Mouse (Mus musculus) activated CD4-positive, CD25-positive, alpha-beta regulatory T cell, adult 4 months (primary cell): ENCODE results near the gene Adamtsl3. TPM values are rescaled to one million over a fixed set of nuclear protein-coding genes. Genes with fewer than 3 reads are reported as not detected.
"Not testable (repeated sequence)": the region's sequence is repeated elsewhere in the genome, so short reads cannot be mapped to it uniquely, and the experiment has no call there.

Experiments used
- ATAC-seq: one replicate; pipeline ENCODE4 v1.8.0; 2017
- polyA plus RNA-seq, 2 experiments: library from polyadenylated mRNA; unstranded; fragments of 100-300 nt; shearing (Covaris generic); gene quantifications; one replicate each; pipeline ENCODE4 v1.2.1; 2017

The Adamtsl3 gene
- polyA plus RNA-seq, 2 experiments from 2014 or later, result 0.34 TPM; not detected in 1

DNA sequence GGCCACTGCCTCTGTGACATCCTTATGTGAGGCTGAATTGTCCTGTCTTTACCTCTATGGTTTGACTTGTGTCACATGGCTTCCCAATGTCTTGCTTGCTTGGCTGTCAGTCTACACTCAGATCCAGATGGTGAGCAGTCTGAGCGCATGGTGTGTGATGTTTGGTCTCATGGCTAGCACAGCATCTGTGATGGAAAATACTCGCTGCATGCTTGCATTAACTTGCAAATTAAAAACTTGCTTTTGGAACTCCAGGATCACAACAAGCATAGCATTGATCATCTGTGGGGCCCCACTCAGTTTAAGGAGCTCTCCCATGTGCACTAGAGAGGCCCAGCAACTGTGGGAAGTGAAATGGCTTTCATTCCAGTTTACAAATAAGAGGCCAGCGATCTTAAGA lies 29.1 kb downstream of the Adamtsl3 start:
- no peak for ATAC-seq

DNA sequence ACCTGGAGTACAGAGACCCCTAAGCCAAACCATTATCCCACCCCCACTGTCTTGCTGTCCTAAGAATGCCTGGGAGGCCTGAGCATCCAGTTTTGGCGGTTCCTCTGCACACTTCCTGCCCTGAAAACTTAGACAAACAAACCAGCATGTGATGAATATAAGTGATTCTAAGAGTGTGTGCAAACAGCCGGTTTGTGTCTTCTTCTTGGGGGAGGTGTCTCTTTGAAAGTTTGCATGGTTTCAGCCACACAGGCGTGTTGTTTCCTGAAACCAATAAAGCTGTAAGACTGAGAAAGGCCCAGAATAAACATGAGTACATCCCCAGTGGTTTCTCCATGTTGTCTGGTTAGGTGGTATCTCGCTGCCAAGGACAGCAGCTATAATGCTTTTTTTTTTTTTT lies 30.6 kb downstream of the Adamtsl3 start:
- ATAC-seq, result no peak

DNA sequence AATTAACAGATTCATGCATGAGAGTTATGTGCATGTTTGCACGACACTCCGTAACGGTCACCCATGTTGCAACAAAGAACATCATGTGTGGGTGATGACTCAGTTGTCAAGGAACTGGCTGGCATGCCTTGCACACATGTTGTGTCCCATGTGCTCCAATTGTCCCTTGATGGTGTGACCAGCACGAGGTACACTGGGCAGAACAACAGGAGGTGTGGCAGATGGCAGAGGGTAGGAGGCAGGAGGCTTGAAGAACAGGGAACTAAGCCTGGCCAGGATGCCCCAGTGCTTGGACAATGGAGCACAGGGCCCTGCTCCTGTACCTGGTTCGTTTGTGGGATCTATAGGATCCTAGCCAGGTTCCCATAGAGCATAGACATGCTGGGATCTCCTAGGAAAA lies 31.0 kb downstream of the Adamtsl3 start:
- ATAC-seq, result no peak

DNA sequence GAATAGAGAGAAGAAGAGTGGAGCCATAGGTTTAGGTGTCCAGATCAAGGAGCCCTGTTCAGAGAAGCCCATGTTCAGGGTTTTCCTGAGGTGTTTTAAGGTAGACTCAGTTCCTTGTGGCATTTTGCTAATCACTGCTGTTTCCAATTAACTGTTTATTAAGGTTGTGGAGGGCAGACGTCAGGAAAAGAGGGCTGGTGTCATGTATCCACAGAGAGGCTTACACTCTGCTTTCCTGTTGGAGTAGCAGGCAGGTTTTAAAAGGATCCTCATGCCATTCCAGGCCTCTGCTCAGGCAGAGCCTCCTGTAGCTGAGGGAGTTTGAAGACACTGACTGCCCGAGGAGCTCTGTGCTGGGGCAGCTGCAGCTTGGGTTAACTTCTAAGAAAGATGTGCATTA lies 32.6 kb downstream of the Adamtsl3 start:
- no peak for ATAC-seq

DNA sequence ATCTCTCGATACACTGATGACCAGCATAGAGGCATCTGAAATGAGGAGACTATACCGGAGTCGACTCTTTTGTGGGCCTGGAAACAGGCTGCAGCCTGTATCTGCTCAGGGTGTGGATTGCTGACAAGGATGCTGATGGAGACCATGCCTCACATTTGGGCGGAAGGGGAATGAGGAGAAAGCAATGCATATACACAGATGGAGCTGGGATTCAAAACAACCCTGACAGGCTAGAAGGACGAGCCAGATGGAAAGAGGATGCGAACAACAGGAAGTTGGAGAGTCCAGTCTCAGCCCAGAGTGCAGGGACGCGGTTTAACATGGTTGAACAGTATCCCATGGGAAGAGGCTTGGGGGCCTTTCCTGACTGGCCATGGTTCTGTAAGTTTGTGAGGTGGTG lies 34.6 kb downstream of the Adamtsl3 start:
- no peak for ATAC-seq

DNA sequence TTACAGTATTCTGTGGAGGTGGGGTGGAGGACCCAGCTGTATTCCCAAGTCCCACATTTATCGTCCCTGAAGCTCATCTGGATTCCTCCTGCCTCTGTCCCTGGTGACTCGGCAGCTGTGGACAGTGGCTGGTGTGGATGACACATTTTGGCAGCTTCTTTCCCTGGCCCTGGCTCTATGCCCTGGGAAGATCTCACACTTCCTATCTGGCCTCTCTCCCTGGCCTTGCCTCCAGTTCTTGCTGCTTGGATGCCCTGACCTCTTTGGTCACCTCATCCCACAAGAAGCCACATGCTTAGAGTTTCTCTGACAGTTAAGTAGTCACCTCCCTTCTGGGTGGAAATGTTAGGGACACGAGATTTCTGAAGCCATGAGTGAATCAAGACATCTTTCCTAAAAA lies 35.9 kb downstream of the Adamtsl3 start:
- ATAC-seq, result no peak

DNA sequence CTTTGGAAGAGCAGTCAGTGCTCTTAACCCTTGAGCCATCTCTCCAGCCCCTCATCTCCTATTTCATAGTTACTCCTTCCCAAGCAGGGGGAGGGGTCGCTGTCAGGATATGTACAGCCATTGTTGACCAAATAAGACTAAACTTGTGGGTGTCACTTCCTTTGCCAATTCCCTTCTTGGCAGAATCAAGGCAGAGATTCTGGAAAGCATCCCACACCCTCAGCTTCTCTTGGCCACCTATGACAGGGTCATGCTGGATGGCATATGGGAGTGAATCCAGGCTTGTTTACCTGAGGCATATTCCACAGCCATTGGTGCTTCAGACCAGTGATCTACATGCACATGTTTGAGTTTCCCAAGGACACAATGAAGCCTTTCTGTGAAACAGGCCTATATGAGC lies 42.8 kb downstream of the Adamtsl3 start:
- ATAC-seq, result no peak

DNA sequence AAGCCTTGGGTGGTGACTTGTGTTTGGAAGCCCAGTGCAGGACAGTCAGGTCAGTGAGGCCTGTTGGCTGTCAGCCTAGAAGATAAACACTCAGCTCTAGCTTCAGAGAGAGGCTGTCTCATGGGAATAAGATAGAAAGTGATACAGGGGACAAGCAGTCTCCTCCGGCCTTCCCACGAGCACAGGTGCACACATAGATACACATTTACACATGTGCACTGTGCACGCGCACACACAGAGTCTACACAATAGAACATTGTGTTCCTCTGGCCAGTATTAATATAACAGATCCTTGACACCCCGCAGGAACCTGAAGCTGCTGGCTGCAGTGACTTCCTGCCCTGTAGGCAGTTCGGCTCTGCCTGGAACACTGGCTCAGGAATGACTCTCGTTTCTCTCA lies 44.3 kb downstream of the Adamtsl3 start:
- ATAC-seq, result no peak

DNA sequence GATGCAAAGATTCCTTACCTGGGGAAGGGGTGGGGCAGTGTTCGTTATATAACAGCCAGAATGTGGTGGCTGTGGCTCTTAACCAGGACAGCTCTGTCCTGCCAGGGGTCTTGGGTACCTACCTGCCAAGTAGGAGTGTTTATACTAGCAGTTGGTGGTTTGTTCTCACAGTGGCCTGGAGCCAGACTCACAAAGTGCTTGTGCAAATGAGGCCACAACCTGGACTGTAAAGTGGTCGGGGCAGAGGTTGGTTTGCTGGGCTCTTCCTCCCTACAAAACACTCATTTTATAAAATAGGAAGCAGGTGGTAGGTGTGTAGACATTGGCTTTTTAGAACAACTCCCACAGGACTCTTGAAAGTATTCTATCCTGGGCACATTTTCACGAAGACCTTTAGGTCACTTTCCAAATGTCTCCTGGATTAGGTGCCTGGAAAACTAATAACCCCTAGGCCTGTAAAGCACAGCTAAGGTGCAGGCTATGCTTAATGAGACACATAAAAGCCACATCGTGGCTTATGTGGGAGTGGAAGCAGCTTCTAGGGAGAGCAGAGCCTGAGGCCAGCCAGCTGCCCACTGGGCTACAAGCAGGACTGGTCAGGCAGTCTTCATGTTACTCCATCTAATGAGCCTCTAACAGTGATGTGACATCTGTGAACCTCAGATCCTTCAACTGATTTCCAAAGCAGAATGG lies 47.5 kb downstream of the Adamtsl3 start:
- ATAC-seq, result no peak

DNA sequence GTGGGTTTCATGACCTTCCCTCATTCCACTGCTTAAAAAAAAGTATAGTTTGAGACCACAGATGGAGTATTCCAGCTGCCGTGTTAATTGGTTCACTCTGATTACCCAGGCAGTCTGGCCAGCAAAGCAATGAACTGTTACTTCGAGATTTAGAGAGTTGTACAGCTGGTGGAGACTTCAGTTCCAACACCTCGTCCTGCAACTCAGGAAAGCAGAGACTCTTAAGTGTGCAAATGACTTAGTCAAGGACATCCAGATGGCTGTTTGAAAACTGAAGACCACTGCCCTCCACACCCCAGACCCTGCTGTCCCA lies 48.0 kb downstream of the Adamtsl3 start:
- ATAC-seq, result no peak

DNA sequence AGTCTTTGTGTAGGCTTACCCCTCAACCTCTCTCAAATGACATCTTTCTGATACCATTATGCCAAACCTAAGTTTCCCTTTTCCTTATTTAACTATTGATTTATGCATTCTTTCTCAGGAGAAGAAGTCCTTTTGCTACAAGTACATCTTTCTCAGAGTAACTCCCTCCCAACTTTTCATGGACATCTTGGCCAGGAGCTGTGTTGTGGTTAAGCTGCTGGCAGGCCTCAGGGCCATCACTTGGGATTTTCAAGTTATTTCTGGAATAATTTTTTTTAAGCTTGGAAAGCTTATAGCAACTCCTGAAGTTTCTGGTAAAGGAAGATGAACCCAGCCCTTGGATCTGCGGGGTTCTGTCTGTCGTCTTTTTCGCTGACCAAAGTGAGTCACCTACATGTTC lies 51.6 kb downstream of the Adamtsl3 start:
- ATAC-seq, result no peak

DNA sequence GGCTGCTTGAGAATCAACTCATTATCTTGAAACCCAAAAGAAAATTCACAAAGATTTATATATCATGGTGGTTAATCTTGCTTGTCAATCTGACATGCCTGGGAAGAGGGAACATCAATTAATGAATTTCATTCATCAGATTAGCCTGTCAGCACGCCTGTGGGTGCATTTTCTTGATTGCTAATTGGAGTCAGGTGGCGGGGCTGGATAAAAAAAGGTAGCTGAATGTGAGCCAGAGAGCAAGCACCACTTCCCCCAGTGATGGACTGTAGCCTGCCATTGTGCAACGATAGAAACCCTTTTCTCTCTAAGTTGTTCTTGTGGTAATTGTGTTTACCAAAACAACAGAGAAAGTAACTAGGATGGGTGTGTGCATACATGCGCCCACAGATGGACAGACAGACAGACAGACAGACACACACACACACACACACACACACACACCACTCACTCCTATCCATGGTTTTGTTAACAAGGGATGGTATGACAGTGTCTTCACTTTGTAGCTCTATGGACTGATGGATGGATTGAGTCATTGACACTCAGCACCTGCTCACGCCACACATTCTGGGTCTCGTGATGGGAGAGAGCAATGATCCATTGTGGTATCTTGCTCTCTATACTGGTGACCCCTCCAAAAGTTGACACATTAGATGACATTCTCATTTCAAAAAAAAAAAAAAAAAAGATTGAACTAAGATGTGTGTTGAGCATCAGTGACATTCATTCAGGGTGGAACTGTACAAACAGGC lies 59.1 kb downstream of the Adamtsl3 start:
- no peak for ATAC-seq

DNA sequence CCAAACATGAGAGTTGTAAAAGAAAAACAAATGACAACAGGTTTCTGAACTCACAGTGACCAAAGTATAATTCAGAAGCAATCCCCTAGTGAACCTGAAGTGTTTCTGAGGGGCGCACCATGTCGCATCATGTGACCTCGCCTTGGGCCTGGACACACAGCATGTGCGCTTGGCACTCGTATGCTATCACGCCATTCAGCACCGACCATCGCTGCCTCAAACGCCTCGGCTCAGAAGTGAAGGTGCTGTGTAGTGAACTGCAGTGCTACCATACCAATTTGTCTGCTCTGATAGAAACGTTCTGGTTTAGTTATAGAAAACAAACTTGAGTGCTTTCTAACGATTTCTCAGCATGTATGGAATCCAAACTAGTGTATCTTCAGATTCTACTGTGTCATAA lies 59.7 kb downstream of the Adamtsl3 start:
- ATAC-seq, result no peak

DNA sequence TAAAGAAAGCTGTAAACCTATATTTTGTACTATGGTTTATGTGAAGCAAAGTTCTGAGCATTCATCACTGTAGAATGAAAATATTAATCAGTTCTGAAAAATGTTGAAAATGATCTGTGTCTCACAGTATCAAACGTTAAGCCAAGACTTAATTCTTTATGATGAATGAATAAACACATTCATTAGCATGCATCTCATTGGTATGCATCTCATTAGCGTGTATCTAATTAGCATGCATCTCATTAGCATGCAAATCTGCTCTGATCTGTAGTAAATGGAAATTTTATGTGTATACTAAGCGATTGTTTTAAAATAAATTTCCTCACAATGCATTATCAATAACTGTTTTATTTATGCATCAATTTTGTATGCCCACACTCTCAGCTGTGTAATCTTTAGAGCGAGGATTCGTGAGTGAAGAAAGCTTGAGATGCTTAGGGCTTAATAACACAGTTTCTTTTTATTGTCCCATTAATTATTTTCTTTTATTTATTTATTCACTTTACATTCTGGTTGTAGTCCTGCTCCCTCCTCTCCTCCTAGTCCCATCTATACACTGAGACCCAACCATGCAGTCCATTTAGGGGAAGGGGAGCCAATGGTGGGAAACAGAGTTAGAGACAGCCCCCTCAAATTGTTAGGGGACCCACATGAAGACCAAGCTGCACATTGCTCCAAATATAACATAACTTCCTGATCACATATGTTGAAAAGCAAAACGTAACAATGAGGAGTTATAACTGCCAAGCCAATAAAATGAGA lies 60.4 kb downstream of the Adamtsl3 start:
- ATAC-seq, result no peak

DNA sequence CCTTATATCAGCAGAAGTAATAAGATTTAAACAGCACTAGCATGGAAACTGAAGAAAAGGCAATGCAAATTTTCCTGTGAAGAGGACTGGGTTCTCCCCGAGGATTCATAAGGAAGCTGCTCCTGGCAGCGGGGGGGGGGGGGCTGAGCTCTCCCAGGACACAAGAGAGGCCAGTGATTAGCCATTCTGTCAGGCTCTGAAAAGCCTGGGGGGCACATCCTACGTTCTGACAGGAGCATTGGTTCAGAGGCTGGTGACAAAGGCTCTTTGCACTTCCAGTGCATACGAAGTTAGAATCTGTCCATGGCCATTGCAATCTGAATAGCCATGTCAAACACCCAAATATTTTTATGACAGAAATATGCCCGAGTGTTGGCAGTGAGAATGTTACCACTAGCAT lies 61.4 kb downstream of the Adamtsl3 start:
- ATAC-seq, result no peak

DNA sequence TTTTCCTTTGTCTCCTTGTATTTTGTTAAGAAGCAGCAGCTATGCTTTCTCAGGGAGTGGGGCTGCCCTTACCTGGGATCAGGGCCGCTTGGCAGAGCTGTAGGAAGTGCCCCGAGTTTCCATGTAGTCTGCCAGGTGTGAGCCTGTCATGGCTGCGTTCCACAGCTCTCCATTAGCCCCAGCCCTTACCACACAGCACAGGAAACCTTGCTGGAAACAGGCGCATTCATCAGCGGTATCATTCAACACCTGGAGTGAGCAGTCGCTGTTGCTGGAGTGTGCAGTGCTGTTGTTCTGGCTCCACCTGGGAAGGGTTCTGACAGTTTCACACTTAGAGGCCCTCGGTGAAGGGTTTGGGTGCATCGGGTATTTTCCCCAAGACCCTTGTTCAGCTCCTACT lies 62.1 kb downstream of the Adamtsl3 start:
- ATAC-seq, result no peak

DNA sequence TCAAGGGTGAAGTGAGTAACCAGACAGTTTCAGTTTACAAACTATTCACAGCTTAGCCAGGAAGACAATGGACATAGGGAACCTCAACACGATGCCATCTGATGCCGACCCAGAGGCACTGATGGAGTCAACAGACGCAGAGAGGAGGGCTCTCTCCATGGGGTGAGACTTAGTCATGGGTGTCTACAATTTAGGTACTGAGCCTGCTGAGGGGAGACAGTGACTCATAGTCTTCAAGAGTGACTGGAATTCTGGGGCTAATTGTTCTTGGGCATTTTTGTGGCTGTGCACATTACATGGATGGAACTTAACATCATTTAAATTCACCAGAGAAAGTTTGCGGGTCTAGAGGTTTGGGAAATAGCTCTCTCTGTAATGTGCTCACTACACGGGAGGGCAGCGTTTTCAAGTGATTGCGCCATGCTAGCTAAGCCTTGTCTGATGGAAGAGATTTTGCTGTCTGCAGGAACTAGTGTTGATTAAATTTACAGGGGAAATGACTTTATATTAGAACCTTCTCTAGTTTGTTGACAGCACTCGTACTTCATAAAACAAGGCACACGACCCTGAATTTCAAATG lies 70.1 kb downstream of the Adamtsl3 start:
- ATAC-seq, result no peak

DNA sequence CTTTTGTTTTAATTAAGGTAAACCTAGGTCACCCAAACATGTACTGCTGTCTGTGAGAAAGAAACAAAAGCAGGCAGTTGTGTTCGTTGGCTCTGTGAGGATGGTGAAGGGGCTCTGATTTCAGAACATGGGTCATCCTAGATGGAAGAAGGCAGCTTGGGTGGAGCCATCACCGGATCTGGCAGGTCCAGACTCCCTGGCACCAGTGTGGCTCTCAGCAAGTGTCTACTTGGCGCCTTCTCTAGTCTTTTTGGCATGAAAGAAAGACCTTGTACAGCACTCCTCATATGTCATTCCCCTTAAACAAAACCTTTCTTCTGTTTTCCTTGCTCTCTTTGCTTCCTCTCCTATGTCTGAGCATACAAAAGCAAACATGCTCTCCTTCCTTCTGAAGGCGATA lies 75.5 kb downstream of the Adamtsl3 start:
- ATAC-seq, result no peak

DNA sequence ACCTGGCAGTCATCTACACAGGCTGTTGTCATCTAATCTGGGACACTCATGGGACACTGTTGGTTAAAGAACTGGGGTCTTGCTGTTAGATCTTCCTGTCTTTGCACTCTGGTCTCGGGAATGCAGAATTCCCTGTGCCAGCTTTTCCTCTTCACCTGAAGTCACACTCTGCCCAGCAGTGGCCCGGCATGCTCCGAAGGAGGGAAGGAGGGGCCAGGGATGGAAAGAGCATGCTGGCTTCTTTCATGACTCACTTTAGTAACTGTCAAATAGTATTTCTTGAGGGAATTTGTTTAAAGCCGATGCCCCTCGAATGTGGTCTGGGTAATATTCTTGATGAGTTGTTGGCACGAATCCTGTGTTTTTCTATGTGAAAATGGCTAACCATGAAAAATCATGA lies 81.2 kb downstream of the Adamtsl3 start:
- ATAC-seq, result no peak

DNA sequence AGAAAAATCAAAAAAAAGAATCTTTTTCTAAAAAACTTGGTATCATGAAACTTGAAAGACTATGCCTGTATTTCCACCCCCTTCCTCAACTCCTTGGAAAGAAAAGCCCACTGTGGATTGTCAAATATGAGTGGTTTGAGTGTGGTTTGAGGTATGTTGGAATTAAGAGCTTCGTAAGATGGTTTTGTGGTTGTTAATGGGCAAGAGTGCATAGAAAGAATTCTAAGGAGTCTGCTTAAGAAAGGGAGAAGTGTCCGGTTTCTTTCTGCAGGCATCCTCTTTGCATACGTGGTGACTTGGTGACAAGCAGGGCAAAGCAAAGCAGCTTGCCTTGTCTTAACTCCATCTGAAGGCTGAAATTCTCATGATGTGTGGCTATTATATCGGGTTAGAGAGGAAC lies 81.6 kb downstream of the Adamtsl3 start:
- no peak for ATAC-seq

DNA sequence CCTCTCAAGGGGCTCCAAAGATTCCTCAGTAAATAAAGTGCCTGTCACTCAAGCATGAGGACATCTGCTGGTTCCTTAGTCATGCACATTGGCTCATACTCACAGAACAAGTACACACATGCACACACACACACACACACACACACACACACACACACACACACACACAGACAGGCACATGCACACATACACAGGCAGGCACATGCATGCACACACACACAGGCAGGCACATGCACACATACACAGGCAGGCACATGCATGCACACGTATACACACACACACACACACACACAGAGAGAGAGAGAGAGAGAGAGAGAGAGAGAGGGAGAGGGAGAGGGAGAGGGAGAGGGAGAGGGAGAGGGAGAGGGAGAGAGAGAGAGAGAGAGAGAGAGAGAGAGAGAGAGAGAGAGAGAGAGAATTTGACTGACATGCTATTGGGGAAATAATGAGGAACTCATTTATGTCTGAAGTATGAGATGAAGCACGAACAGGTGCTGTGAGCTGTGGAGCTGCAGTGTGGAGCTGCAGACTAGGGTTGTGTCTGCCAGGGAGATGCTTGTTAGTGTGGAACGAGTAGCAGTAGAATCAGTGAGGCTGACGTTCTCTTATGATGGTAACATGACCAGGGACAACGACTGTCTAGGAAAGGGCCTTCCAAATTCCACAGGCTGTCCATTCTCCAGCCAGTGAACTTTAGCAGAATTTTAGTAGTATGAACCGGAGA lies 85.0 kb downstream of the Adamtsl3 start:
- not testable (repeated sequence) for ATAC-seq

DNA sequence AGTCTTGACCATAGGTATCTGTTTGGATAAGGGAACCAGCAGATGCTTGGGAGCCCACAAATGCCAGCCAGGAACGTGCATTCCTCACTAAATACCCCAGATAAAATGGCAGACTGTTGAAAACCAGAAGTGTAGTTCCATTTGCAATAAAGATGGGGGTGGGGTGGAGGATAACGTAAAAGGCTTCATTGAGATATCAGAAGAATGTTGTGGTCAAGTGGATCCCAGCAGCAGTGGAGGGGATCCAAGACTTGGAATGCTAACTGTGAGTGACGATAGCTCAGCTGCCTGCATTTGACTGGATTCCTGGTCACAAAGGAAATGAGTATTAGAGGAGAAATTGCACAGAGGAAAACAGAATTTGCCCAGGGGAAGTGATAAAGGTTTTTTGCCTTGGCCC lies 87.1 kb downstream of the Adamtsl3 start:
- no peak for ATAC-seq

DNA sequence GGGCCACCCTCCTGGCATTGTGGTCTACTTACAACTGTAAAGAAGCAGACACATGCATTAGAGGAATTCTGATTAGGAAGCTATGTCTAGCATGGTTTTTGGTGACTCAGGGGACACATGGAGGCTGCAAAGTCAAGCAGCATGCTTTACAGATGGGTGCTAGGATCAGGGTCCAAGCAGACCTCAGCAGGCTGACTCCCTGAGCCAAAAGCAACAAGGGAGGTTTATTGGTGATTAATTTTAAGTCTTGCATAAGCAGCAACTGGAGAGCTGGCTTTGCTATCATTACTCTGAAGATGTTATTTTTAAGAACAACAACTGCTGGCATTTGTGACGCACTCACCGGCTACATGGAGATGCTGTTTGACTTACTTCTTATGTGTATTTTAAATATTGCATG lies 88.1 kb downstream of the Adamtsl3 start:
- no peak for ATAC-seq
